Mouse (Mus musculus) liver, embryonic 14.5 days (tissue): ENCODE results near the gene Iqub.

Experiments
- CTCF ChIP-seq: IDR thresholded peaks from 2 replicates; pipeline ENCODE4 v1.5.1; 2016; ENCODE audit warnings: antibody characterized with exemption, low read depth, control low read depth
- EP300 ChIP-seq: IDR thresholded peaks from 2 replicates; pipeline ENCODE4 v1.6.1; 2016; ENCODE audit warnings: antibody characterized with exemption, low read depth

DNA sequence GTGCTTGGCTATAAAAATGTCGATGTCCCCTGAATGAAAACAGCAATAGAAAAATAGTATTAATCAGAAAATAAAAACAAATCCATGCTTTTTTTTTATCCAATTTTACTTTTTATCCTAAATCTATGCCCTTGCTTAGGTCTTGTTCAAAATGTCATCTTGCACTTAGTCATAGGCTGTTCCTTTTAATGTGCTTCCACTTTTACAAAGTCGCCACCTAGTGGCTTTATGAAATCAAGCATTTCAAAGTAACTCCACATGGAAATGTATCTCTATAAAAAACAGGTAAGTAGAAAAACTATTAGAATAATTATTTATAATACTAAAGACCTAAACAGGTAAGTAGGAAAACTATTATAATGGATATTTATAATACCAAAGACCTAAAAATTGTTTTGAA, 1.3 kb upstream of the Iqub start:
- TF ChIP-seq CTCF (peak; percentile 40; the same call in 1 of the 2 replicates), EP300 (no peak)
